Mouse (Mus musculus) midbrain, embryonic 10.5 days (tissue): ENCODE measurements at regions not wholly inside any gene's neighbourhood (a gene's known extent, or its start where the extent isn't known, plus 50 kb on each side); places are given as distances from the start of the nearest gene placed in this dataset.

ENCODE experiments used
- DNase-seq: peaks from one replicate; pipeline ENCODE4 v3.0.0-alpha.2; 2017; ENCODE audit warnings: low spot score
- H3K27ac ChIP-seq: fragments of 300-500 bp; sonication (generic); replicated peaks from 2 replicates; pipeline ENCODE4 v1.5.1; 2016; ENCODE audit warnings: mild to moderate bottlenecking
- H3K27me3 ChIP-seq: fragments of 300-500 bp; sonication (generic); 2 replicates; pipeline ENCODE4 v1.6.1; 2016; ENCODE audit warnings: low read depth, mild to moderate bottlenecking; ENCODE audit not compliant: poor library complexity, severe bottlenecking
- H3K36me3 ChIP-seq: fragments of 300-500 bp; sonication (generic); 2 replicates; pipeline ENCODE4 v1.6.1; 2016; ENCODE audit warnings: mild to moderate bottlenecking, moderate library complexity
- H3K4me1 ChIP-seq: fragments of 300-500 bp; sonication (generic); 2 replicates; pipeline ENCODE4 v1.6.1; 2016
- H3K4me3 ChIP-seq: fragments of 300-500 bp; sonication (generic); 2 replicates; pipeline ENCODE4 v1.5.1; 2016; ENCODE audit warnings: mild to moderate bottlenecking, moderate library complexity
- H3K9me3 ChIP-seq: fragments of 300-500 bp; sonication (generic); replicated peaks from 2 replicates; pipeline ENCODE4 v1.6.1; 2016; ENCODE audit warnings: mild to moderate bottlenecking
- WGBS: fragments of 180-500 bp; shearing (Covaris S2); methylation state at CpG from one replicate; pipeline ENCODE4 v1.1.7; 2016; 5-methylcytosine and 5-hydroxymethylcytosine counted together

- Histone ChIP-seq H3K4me1 (peaks cover 29% of the 10 kb centered on the region), H3K9me3 (no peaks in the 10 kb centered on the region), H3K27me3 (peaks cover 79% of the 10 kb centered on the region), H3K4me3 (no peak overlapping the region), H3K36me3 (no peaks in the 10 kb centered on the region), H3K27ac (peak overlapping the region; percentile 57)
- DNase-seq: peak; percentile 87
- 12% methylated on average over 13 of the region's 13 CpGs for WGBS
Observed at GRCm38 (mm10) chr16:64068787-64069673, 205.1 kb upstream of the Epha3 start.

- WGBS: 71% methylated on average over 4 of the region's 4 CpGs
- no peak for DNase-seq
- H3K36me3 ChIP-seq: no peaks in the 10 kb centered on the region
Observed at GRCm38 (mm10) chr16:64062584-64062983, 198.6 kb upstream of the Epha3 start.

GRCm38 (mm10) chr16:64058712-64059111 is 194.7 kb upstream of the Epha3 start:
- H3K4me1 ChIP-seq: peaks cover 15% of the 10 kb centered on the region
- peak; percentile 33 for DNase-seq
- no peak overlapping the region; the same call in 1 of the 2 replicates for H3K4me3 ChIP-seq
- H3K27ac ChIP-seq: peak overlapping the region; percentile 28; the same call in 1 of the 2 replicates
- no peaks in the 10 kb centered on the region for H3K36me3 ChIP-seq
- WGBS: 35% methylated on average over 8 of the region's 8 CpGs
- H3K27me3 ChIP-seq: peaks cover 14% of the 10 kb centered on the region
- no peaks in the 10 kb centered on the region for H3K9me3 ChIP-seq

More at GRCm38 (mm10) chr16:64062584-64062983, 198.6 kb upstream of the Epha3 start:
- Histone ChIP-seq H3K27me3 (peaks cover 49% of the 10 kb centered on the region), H3K4me3 (no peak overlapping the region), H3K4me1 (peaks cover 21% of the 10 kb centered on the region), H3K27ac (no peak overlapping the region), H3K9me3 (no peaks in the 10 kb centered on the region)

- no peak for DNase-seq
- Histone ChIP-seq H3K4me1 (peaks cover 9% of the 10 kb centered on the region), H3K36me3 (no peaks in the 10 kb centered on the region), H3K27me3 (no peaks in the 10 kb centered on the region), H3K4me3 (no peak overlapping the region), H3K9me3 (no peaks in the 10 kb centered on the region; the same call in 1 of the 2 replicates), H3K27ac (no peak overlapping the region)
- 93% methylated on average over 1 of the region's 1 CpGs for WGBS
Observed at GRCm38 (mm10) chr16:64054346-64054745, 190.4 kb upstream of the Epha3 start.

- 85% methylated on average over 1 of the region's 1 CpGs for WGBS
- DNase-seq: no peak
- H3K4me1 ChIP-seq: no peaks in the 10 kb centered on the region
- H3K27me3 ChIP-seq: no peaks in the 10 kb centered on the region
- H3K36me3 ChIP-seq: no peaks in the 10 kb centered on the region
- H3K4me3 ChIP-seq: no peak overlapping the region
- no peaks in the 10 kb centered on the region; the same call in 1 of the 2 replicates for H3K9me3 ChIP-seq
- H3K27ac ChIP-seq: no peak overlapping the region
Observed at GRCm38 (mm10) chr16:64048026-64048425, 184.1 kb upstream of the Epha3 start.

GRCm38 (mm10) chr16:64033049-64033448 is 169.1 kb upstream of the Epha3 start:
- no peak for DNase-seq
- H3K4me3 ChIP-seq: no peak overlapping the region
- H3K9me3 ChIP-seq: no peaks in the 10 kb centered on the region
- 88% methylated on average over 10 of the region's 10 CpGs for WGBS
- peaks cover 29% of the 10 kb centered on the region for H3K27me3 ChIP-seq
- no peaks in the 10 kb centered on the region for H3K4me1 ChIP-seq
- H3K27ac ChIP-seq: no peak overlapping the region
- H3K36me3 ChIP-seq: no peaks in the 10 kb centered on the region

GRCm38 (mm10) chr16:64023981-64024380 is 160.0 kb upstream of the Epha3 start:
- Histone ChIP-seq H3K4me1 (peaks cover 15% of the 10 kb centered on the region), H3K36me3 (no peaks in the 10 kb centered on the region), H3K4me3 (no peak overlapping the region), H3K27ac (no peak overlapping the region), H3K9me3 (no peaks in the 10 kb centered on the region), H3K27me3 (peaks cover 90% of the 10 kb centered on the region)
- DNase-seq: peak; percentile 38

GRCm38 (mm10) chr16:64000884-64001283 is 136.9 kb upstream of the Epha3 start:
- no peaks in the 10 kb centered on the region for H3K36me3 ChIP-seq
- H3K27me3 ChIP-seq: no peaks in the 10 kb centered on the region
- H3K9me3 ChIP-seq: no peaks in the 10 kb centered on the region
- H3K27ac ChIP-seq: no peak overlapping the region
- no peak for DNase-seq
- H3K4me3 ChIP-seq: no peak overlapping the region
- 84% methylated on average over 5 of the region's 5 CpGs for WGBS
- no peaks in the 10 kb centered on the region for H3K4me1 ChIP-seq

GRCm38 (mm10) chr16:63967407-63967806 is 103.4 kb upstream of the Epha3 start:
- 89% methylated on average over 2 of the region's 2 CpGs for WGBS
- H3K36me3 ChIP-seq: no peaks in the 10 kb centered on the region
- DNase-seq: no peak
- H3K27ac ChIP-seq: no peak overlapping the region
- no peaks in the 10 kb centered on the region for H3K4me1 ChIP-seq
- H3K4me3 ChIP-seq: no peak overlapping the region
- H3K9me3 ChIP-seq: no peaks in the 10 kb centered on the region
- H3K27me3 ChIP-seq: no peaks in the 10 kb centered on the region

GRCm38 (mm10) chr16:63960786-63961185 is 96.8 kb upstream of the Epha3 start:
- H3K27me3 ChIP-seq: no peaks in the 10 kb centered on the region
- peaks cover 7% of the 10 kb centered on the region for H3K4me1 ChIP-seq
- no peak for DNase-seq
- no peaks in the 10 kb centered on the region for H3K36me3 ChIP-seq
- no peaks in the 10 kb centered on the region for H3K9me3 ChIP-seq
- no peak overlapping the region for H3K27ac ChIP-seq
- 68% methylated on average over 1 of the region's 1 CpGs for WGBS
- no peak overlapping the region for H3K4me3 ChIP-seq

- H3K4me3 ChIP-seq: peak overlapping the region; percentile 32
- DNase-seq: peak; percentile 19
- 10% methylated on average over 6 of the region's 6 CpGs for WGBS
- H3K36me3 ChIP-seq: no peaks in the 10 kb centered on the region
- no peaks in the 10 kb centered on the region for H3K27me3 ChIP-seq
- H3K27ac ChIP-seq: peak overlapping the region; percentile 63
- no peaks in the 10 kb centered on the region for H3K9me3 ChIP-seq
- H3K4me1 ChIP-seq: peaks cover 7% of the 10 kb centered on the region
Observed at GRCm38 (mm10) chr16:63958154-63958553, 94.2 kb upstream of the Epha3 start.

- H3K4me1 ChIP-seq: no peaks in the 10 kb centered on the region
- DNase-seq: peak; percentile 16
- H3K27ac ChIP-seq: no peak overlapping the region
- WGBS: 63% methylated on average over 3 of the region's 3 CpGs
- no peak overlapping the region for H3K4me3 ChIP-seq
- no peaks in the 10 kb centered on the region for H3K9me3 ChIP-seq
- no peaks in the 10 kb centered on the region for H3K36me3 ChIP-seq
- no peaks in the 10 kb centered on the region for H3K27me3 ChIP-seq
Observed at GRCm38 (mm10) chr16:63925195-63925594, 61.2 kb upstream of the Epha3 start.

- Histone ChIP-seq H3K4me1 (no peaks in the 10 kb centered on the region), H3K9me3 (no peaks in the 10 kb centered on the region), H3K36me3 (no peaks in the 10 kb centered on the region), H3K4me3 (no peak overlapping the region), H3K27me3 (no peaks in the 10 kb centered on the region), H3K27ac (no peak overlapping the region)
- DNase-seq: no peak
- WGBS: 87% methylated on average over 7 of the region's 7 CpGs
Observed at GRCm38 (mm10) chr16:63921146-63921545, 57.2 kb upstream of the Epha3 start.
